Mouse (Mus musculus) liver, postnatal 0 days (tissue): ENCODE data around the gene Fbp2. TPM values are rescaled to one million over a fixed set of nuclear protein-coding genes. Genes with fewer than 3 reads are reported as not detected.

Source experiments
- ATAC-seq: fragments of 200-750 bp; cut with Nextera tagmentation; 2 replicates; pipeline ENCODE4 v1.8.0; 2017; ENCODE audit warnings: mild to moderate bottlenecking, moderate library complexity
- DNase-seq: peaks from one replicate; pipeline ENCODE4 v3.0.0-alpha.2; 2016
- H3K27ac ChIP-seq: fragments of 300-500 bp; sonication (generic); 2 replicates; pipeline ENCODE4 v1.5.1; 2014; ENCODE audit warnings: antibody characterized with exemption, moderate library complexity, mild to moderate bottlenecking, low read depth
- H3K27me3 ChIP-seq: fragments of 300-500 bp; sonication (generic); 2 replicates; pipeline ENCODE4 v1.6.1; 2014; ENCODE audit warnings: low read length, control low read depth, mixed read lengths; ENCODE audit not compliant: insufficient read depth
- H3K36me3 ChIP-seq: fragments of 300-500 bp; sonication (generic); replicated peaks from 2 replicates; pipeline ENCODE4 v1.6.1; 2014; ENCODE audit warnings: mild to moderate bottlenecking, control low read depth, low read length, moderate library complexity, mixed read lengths; ENCODE audit not compliant: insufficient read depth
- H3K4me1 ChIP-seq: fragments of 300-500 bp; sonication (generic); 2 replicates; pipeline ENCODE4 v1.6.1; 2014; ENCODE audit warnings: antibody characterized with exemption, mild to moderate bottlenecking, control low read depth; ENCODE audit not compliant: insufficient read depth
- H3K4me2 ChIP-seq: fragments of 300-500 bp; sonication (generic); 2 replicates; pipeline ENCODE4 v1.6.1; 2014; ENCODE audit warnings: low read depth, mild to moderate bottlenecking, low read length, moderate library complexity, mixed read lengths
- H3K4me3 ChIP-seq: fragments of 300-500 bp; sonication (generic); 2 replicates; pipeline ENCODE4 v1.5.1; 2014; ENCODE audit warnings: low read depth, low read length
- H3K9ac ChIP-seq: fragments of 300-500 bp; sonication (generic); replicated peaks from 2 replicates; pipeline ENCODE4 v1.6.1; 2014; ENCODE audit warnings: mild to moderate bottlenecking, moderate library complexity
- H3K9me3 ChIP-seq: fragments of 300-500 bp; sonication (generic); 2 replicates; pipeline ENCODE4 v1.6.1; 2016; ENCODE audit warnings: mild to moderate bottlenecking, control low read depth, low read length, mixed read lengths
- CTCF ChIP-seq: sonication (generic); IDR thresholded peaks from 2 replicates; pipeline ENCODE4 v1.5.1; 2016; ENCODE audit warnings: antibody characterized with exemption, low read depth
- EP300 ChIP-seq: IDR thresholded peaks from 2 replicates; pipeline ENCODE4 v1.6.1; 2016; ENCODE audit warnings: antibody characterized with exemption, low read depth, mild to moderate bottlenecking
- WGBS: fragments of 180-500 bp; shearing (Covaris S2); extraction: QIAGEN DNeasy Blood & Tissue Kit; methylation state at CpG from one replicate; pipeline ENCODE4 v1.1.7; 2014; ENCODE audit not compliant: insufficient replicate concordance; 5-methylcytosine and 5-hydroxymethylcytosine counted together
- polyA plus RNA-seq: library from polyadenylated mRNA; unstranded; fragments of >200 nt; fragmentation: Nextera tagmentation; extraction: Ambion mirVana; gene quantifications from 2 replicates; pipeline ENCODE4 v1.2.1, GENCODE M21; 2015

Fbp2 gene
- polyA plus RNA-seq, 1 experiment from 2014 or later: 0.89 TPM

DNA sequence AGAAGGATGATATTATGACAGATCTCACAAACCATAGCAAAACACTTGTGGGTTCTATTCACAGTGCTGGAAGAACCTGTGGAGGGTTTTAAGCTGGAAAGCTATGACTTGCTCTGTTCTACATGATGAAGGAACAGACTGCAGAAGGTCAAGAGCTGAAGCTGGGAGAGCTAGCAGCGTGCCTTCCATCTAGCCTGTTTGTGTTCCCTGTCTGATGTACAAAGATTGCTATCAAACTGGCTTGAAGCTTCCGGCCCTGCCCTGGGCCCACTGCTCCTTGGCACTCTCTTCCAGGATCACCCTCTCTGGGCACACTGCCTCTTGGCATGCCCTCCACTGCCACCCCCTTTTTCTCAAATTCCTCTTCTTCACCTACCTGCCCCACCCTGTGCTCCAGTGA lies 31.1 kb upstream of the Fbp2 start:
- H3K27me3 ChIP-seq: no peaks in the 10 kb centered on the region
- ATAC-seq: no peak
- whole genome bisulfite sequencing: 56% methylated on average over 2 of the region's 2 CpGs

DNA sequence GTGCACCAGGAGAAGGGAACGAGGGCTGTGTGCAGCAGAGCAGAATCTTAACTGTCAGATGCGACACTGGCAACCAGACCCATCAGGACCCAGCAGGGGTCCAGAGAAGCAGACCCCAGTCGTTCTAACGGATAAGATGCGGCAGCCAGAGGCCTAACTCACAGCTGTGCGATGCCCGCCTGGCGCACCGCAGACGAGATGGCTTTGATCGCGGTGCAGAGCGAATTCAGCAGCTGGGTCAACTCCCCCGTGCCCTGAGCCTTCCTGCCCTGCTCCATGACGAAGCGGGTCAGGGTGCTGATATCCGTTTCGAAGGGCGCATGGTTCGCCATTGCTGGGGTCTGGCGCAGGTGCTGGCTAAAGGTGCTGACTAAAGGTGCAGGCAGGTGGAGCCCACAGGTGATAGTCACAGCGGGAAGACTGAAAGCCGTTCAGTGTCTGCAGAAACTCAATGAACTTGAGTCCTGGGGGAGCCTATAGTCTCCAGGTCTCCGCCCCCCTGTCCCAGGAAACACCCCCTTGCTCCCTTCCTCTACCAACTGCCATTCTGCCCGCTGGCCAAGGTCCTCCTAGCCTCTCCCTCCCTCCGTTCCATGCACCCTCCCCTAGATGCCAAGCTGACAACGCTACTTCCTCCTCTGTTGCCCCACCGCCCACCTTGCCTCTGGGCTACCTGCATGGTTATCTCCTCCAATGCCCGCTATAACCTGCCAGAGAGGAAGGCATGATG lies 29.7 kb upstream of the Fbp2 start, which contains the start of gene Fbp1:
Gene Fbp1, minus strand, starts transcription at position 571 of the 730 bp plus-strand sequence.
- Histone ChIP-seq H3K36me3 (no peaks in the 10 kb centered on the region), H3K4me3 (peak within 1 kb of the TSS; percentile 40), H3K9ac (peak within 1 kb of the TSS; percentile 56), H3K9me3 (no peaks in the 10 kb centered on the region), H3K27me3 (no peaks in the 10 kb centered on the region), H3K4me1 (peaks cover 6% of the 10 kb centered on the region; the same call in 1 of the 2 replicates), H3K4me2 (peak within 1 kb of the TSS; percentile 68), H3K27ac (peak within 1 kb of the TSS; percentile 68)
- DNase-seq (peak; percentile 77), ATAC-seq (peak; percentile 91)
- 7% methylated on average over 29 of the region's 29 CpGs for WGBS
- no peak for TF ChIP-seq CTCF
- peak; percentile 28; the same call in 1 of the 2 replicates for TF ChIP-seq EP300

More for the DNA sequence above, 31.1 kb upstream of the Fbp2 start:
- H3K27ac ChIP-seq: peak overlapping the region; percentile 49
- H3K36me3 ChIP-seq: no peaks in the 10 kb centered on the region
- no peaks in the 10 kb centered on the region for H3K9me3 ChIP-seq
- peaks cover 9% of the 10 kb centered on the region; the same call in 1 of the 2 replicates for H3K4me1 ChIP-seq
- TF ChIP-seq EP300: no peak
- TF ChIP-seq CTCF: no peak
- no peak overlapping the region for H3K9ac ChIP-seq
- H3K4me2 ChIP-seq: no peak overlapping the region
- H3K4me3 ChIP-seq: no peak overlapping the region
- no peak for DNase-seq

GRCm38 (mm10) chr13:62884536-62884935 lies 26.3 kb upstream of the Fbp2 start:
- no peak for TF ChIP-seq EP300
- no peak for TF ChIP-seq CTCF
- peaks cover 19% of the 10 kb centered on the region for H3K4me1 ChIP-seq
- H3K4me2 ChIP-seq: peak overlapping the region; percentile 68
- H3K4me3 ChIP-seq: peak overlapping the region; percentile 40
- 69% methylated on average over 3 of the region's 3 CpGs for WGBS
- no peaks in the 10 kb centered on the region for H3K36me3 ChIP-seq
- ATAC-seq: no peak
- no peaks in the 10 kb centered on the region for H3K27me3 ChIP-seq
- H3K27ac ChIP-seq: peak overlapping the region; percentile 52
- no peaks in the 10 kb centered on the region for H3K9me3 ChIP-seq
- DNase-seq: no peak
- H3K9ac ChIP-seq: peak overlapping the region; percentile 8

GRCm38 (mm10) chr13:62883925-62884324 lies 25.7 kb upstream of the Fbp2 start:
- Histone ChIP-seq H3K36me3 (0 out of 2 replicates have a peak, but pooled peaks cover 2% of the 10 kb centered on the region), H3K9ac (peak overlapping the region; percentile 8; the same call in 1 of the 2 replicates), H3K27me3 (no peaks in the 10 kb centered on the region), H3K4me2 (peak overlapping the region; percentile 68), H3K4me1 (peaks cover 19% of the 10 kb centered on the region), H3K4me3 (peak overlapping the region; percentile 40), H3K9me3 (no peaks in the 10 kb centered on the region), H3K27ac (peak overlapping the region; percentile 52)
- DNase-seq (no peak), ATAC-seq (no peak)
- no peak for TF ChIP-seq EP300
- TF ChIP-seq CTCF: no peak
- WGBS: 78% methylated on average over 9 of the region's 9 CpGs

DNA sequence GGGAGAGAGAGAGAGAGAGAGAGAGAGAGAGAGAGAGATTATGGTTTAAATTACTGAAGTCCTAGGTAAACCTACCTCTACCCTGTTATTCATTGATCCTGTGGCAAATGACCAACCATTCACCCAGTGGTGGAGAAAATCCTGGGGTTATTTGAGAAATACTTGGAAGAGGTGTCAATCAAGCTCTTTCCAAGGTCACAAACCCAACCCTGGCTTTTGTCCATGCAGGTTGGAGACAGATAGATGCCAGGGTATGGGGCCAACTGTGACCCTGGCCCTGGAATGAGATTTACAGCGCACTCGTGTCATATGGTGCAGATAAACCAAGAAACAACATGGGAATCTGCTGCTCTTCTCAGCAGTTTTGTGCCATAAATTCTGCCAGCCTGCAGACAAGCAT lies 25.2 kb upstream of the Fbp2 start:
- H3K4me3 ChIP-seq: peak overlapping the region; percentile 40; the same call in 1 of the 2 replicates
- peaks cover 19% of the 10 kb centered on the region for H3K4me1 ChIP-seq
- WGBS: 38% methylated on average over 2 of the region's 2 CpGs
- peak overlapping the region; percentile 8; the same call in 1 of the 2 replicates for H3K9ac ChIP-seq
- peak overlapping the region; percentile 52 for H3K27ac ChIP-seq
- DNase-seq (peak; percentile 48), ATAC-seq (peak; percentile 43)
- no peaks in the 10 kb centered on the region for H3K9me3 ChIP-seq
- peak; percentile 31; the same call in 1 of the 2 replicates for TF ChIP-seq EP300
- TF ChIP-seq CTCF: no peak
- H3K36me3 ChIP-seq: 0 out of 2 replicates have a peak, but pooled peaks cover 2% of the 10 kb centered on the region
- peak overlapping the region; percentile 68 for H3K4me2 ChIP-seq
- H3K27me3 ChIP-seq: no peaks in the 10 kb centered on the region

- Histone ChIP-seq H3K4me2 (peak overlapping the region; percentile 68), H3K27ac (peak overlapping the region; percentile 52), H3K27me3 (no peaks in the 10 kb centered on the region), H3K4me3 (no peak overlapping the region), H3K9ac (no peak overlapping the region; the same call in 1 of the 2 replicates), H3K9me3 (no peaks in the 10 kb centered on the region), H3K4me1 (peaks cover 19% of the 10 kb centered on the region), H3K36me3 (0 out of 2 replicates have a peak, but pooled peaks cover 2% of the 10 kb centered on the region)
- ATAC-seq (no peak), DNase-seq (no peak)
- WGBS: 69% methylated on average over 5 of the region's 5 CpGs
- TF ChIP-seq EP300: no peak
- TF ChIP-seq CTCF: no peak
These were observed 24.6 kb upstream of the Fbp2 start for GRCm38 (mm10) chr13:62882856-62883255.
